Mouse (Mus musculus) cerebral cortex, adult 2 months (tissue): Measurements from ENCODE around the gene Nrp2.

ENCODE experiments used
- whole genome bisulfite sequencing: fragments of 180-500 bp; shearing (Covaris S2); methylation state at CpG from one replicate; pipeline ENCODE4 v1.1.7; 2018; 5-methylcytosine and 5-hydroxymethylcytosine counted together

The Nrp2 gene

GRCm38 (mm10) chr1:62860327-62860726, 157.2 kb downstream of the Nrp2 start:
- 90% methylated on average over 5 of the region's 5 CpGs for WGBS

GRCm38 (mm10) chr1:62860788-62861187, 157.7 kb downstream of the Nrp2 start:
- 39% methylated on average over 5 of the region's 5 CpGs for whole genome bisulfite sequencing
